Mouse (Mus musculus) megakaryocyte, adult 5-6 weeks (primary cell): ENCODE data around the gene Zfp367. TPM values are rescaled to one million over a fixed set of nuclear protein-coding genes. Genes with fewer than 3 reads are reported as not detected.

Experiments
- ATAC-seq: 2 replicates; pipeline ENCODE4 v1.8.0; 2016; ENCODE audit warnings: mild to moderate bottlenecking, inconsistent platforms; ENCODE audit not compliant: poor library complexity, severe bottlenecking
- total RNA-seq, 2 experiments: library from RNA; stranded (forward) in 1 of 2; stranded (reverse) in 1 of 2; fragments of 153-499, 151-499 nt in 1 of 2; fragments of 221-1000, 200-1000 nt in 1 of 2; gene quantifications; 2 replicates each; pipeline versions ENCODE4 v1.2.3 to v1.2.4; 2015 to 2017

Zfp367 gene
- total RNA-seq (2015) (26.4 and 34.6 TPM in 2 replicates), total RNA-seq (2017) (38.7 and 48.5 TPM in 2 replicates)

DNA sequence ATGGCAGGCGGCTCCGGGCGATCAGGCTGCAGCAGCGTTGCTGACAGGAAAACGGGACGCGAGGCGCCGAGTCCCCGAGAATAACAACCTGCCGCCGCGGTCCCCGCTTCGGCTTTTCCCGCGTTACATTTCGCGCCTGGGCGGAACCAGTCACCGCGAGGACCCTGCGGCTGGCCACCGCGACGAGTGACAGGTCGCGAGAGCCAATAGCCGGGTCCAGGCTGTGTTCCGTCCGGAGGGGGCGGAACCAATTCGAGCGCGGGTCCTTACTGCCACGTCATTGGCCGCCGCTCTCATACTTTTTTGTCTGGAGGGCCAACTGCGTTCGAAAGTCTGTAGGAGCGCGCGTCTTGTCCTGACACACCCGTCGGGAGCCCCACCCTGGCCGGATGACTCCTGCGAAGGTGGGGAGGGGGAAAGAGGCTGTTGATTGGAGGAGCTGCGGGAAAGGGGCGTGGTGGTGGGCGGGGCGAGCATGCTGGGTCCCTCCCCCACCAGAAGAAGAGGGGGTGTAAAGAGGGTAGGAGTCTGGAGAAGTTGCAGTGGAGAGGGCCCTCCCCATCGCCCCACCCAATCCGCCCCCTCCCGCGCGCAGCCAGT, at the start of gene Zfp367:
TSS of gene Zfp367 (minus strand) at position 120 of the 600 bp plus-strand sequence.
- ATAC-seq, result peak; percentile 84

- ATAC-seq, result no peak
Observed at GRCm38 (mm10) chr13:64200911-64201310, 47.9 kb upstream of the Zfp367 start.

DNA sequence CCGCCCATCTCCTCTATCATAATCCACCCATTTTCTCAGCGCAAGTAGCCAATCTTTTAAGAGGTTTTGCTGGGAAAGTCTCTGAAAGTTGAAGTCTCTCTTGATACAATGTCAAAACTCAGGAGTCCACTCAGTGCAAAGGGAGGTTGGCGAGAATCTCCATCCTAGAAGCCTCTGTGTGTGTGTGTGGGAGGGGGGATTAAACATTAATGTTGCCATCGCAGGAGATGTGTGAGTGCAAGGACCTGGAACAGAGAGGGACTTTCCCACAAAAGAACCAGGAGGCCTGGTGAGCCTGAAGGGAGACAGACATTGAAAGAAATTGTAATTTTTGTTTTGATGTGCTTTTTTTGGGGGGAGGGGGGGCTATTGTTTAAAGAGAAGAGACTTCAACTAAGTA, 45.3 kb upstream of the Zfp367 start:
- no peak for ATAC-seq

DNA sequence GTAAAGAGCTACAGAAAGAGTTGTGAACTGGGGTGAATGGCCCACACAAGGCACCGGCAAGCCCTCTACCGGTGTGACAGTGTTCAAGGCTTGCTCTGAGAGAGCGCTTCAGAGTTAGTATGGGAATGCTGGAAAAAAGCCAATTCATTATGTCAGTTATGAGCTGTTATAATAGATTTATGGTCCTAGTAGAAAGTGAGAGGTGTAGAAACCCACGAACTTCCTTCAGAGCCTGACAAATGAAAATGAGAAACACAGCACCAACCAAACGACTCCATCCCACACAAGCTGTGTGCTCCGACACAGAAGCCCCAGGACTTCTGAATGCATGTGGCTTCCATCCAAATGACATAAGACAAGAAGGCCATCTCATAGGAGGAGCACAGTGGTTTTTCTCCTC, 44.9 kb upstream of the Zfp367 start:
- ATAC-seq, result no peak

DNA sequence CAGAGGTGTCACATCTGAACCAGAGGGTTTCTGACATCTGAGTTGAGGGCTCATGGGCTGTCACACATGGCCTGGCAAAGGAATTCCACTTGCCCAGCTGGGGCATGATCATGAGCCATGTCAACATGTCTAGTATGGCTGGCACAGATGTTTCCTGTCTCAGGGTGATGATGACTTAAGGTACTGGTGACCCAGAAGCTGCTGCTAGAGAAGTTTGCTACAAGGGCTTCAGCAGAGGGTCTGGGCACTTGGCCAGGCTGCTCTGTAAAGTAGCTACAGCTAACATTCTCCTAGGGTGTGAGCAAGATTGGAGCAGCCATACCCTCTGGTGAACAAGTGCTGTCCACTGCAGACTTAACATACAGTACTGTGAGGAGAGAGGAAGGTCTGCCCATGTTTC, 34.1 kb upstream of the Zfp367 start:
- no peak for ATAC-seq

DNA sequence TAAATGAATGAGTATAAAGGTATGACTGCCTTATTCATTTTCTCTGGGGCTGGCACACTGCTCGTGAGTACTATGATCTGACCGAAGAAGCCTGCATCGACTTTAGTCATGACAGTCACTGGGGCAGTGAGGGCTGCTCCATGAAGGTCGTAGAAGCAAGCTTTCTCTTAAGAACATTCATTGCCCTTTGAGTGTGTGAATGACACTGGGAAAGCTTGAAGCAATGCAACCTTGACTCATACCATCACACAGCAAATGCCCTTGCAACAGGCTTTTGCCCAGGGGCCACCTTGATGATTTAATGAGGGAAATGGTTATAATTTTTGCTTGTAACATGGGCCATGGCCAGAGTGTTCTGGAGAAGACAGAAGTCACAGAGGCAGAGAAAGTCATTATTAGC, 33.5 kb upstream of the Zfp367 start:
- no peak for ATAC-seq

GRCm38 (mm10) chr13:64185586-64185985, 32.6 kb upstream of the Zfp367 start:
- ATAC-seq, result no peak

- ATAC-seq, result no peak
Observed at GRCm38 (mm10) chr13:64185176-64185575, 32.2 kb upstream of the Zfp367 start.

GRCm38 (mm10) chr13:64184361-64184760, 31.4 kb upstream of the Zfp367 start:
- ATAC-seq, result no peak

DNA sequence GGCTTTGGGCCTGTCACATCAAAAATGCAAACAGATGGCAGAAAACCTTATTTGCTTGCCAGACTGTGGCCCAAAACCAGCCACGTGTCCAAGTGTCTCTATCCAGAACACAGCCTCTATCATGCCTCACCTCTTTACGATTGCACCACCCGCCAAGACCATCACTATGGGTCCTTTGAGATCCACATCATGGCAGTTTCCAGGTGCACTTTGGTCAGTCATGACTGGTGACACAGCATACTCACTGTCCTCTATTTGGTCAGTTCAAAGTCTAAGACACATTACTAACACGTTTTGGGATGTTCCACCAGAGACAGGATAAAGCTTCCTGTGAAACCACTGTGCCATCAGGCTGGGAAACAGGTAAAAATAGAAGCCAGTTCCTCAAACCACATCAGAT, 30.6 kb upstream of the Zfp367 start:
- no peak for ATAC-seq

GRCm38 (mm10) chr13:64182091-64182490, 29.1 kb upstream of the Zfp367 start:
- no peak for ATAC-seq

DNA sequence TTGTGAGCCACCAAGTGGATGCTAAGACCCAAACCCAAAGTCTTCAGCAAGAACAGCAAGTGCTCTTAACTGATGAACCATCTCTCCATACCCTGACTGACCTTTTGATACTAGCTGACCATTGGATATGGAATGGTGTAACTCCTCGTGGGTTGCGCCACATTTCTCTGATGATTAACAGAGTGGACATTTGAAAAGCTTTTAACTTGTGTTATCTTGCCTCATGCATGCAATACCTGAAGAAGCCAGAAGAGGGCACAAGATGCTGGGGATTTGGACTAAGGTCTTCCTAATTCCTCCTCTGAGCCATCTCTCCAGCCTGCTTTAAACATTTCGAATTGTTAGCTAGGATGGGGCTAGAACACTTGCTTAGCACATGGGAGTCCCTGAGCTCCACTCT, 27.9 kb upstream of the Zfp367 start:
- ATAC-seq, result peak; percentile 80

DNA sequence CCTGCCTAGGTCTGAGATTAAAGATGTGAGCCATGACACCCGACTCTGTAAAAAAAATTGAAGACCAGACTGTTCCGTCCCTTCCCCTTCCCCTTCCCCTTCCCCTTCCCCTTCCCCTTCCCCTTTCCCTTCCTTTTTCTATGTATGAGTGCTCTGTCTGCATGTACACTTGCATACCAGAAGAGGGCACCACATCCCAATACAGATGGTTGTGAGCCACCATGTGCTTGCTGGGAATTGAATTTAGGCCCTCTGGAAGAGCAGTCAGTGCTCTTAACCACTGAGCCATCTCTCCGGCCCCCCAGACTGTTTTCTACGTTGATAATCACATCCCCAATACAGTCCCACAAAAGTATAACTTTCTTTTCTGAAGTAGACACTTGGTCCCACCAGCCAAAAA, 27.3 kb upstream of the Zfp367 start:
- ATAC-seq, result peak; percentile 30; the same call in 1 of the 2 replicates

- ATAC-seq, result no peak
Observed at GRCm38 (mm10) chr13:64178746-64179652, 26.0 kb upstream of the Zfp367 start.

DNA sequence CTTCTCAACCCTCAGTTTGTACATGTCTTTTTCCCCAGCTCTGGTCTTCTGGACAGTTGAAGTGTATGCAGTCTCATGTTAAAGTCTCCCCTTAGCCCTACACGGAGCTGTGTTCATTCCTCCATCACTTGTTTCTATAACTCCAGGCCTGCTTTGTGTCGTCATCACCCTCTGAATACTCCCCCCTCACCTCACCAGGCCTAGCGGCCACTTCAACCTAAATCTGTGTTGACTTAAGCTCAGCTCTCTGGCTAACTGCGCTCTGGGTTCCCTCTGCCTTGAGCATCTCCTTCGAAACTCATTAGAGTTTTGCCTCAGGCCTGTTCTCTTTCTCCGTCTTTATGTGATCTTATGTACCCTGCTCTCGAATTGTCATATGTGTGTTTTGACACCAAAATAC, 25.0 kb upstream of the Zfp367 start:
- ATAC-seq, result no peak

GRCm38 (mm10) chr13:64169746-64170145, 16.7 kb upstream of the Zfp367 start:
- ATAC-seq, result no peak

GRCm38 (mm10) chr13:64163147-64163715, 10.2 kb upstream of the Zfp367 start:
- no peak for ATAC-seq

DNA sequence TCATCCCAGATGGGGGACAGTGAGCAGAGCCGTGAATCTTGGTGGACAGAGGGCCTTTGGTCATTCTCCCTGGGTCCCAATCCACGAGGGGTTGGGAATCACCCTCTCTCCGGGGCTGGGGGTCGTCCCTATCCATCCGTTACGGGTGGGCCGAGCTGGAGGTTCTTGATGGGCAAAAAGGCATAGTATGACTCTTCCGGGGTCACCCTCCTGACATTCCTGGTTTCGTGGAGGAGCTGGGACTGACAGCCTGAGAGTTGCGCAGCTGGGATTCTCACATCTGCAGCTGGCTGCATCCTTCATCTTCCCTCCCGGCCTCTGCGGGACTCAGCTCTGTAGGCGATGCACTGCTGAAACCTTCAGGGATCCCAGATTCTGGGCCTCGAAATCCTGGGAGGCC, 9.6 kb upstream of the Zfp367 start:
- ATAC-seq, result no peak

GRCm38 (mm10) chr13:64161916-64162611, 9.1 kb upstream of the Zfp367 start:
- ATAC-seq, result peak; percentile 33

DNA sequence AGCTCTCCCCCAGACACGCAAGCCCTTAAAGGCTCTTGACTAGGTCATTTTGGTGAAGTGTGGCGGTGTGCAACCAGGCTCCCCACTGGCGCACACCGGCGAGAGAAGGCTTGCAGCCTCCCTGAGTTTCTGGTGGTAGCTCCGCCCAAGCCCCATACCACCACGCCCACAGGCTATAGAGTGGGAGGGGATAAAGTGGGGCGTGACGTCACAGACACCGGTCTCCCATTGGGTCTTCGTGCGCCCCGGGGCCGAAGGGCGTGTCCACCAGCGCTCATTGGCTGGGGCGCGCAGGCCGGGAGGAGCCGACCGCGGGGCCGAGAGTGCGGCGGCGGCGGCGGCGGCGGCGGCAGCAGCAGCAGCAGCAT, 8.5 kb upstream of the Zfp367 start, which contains the start of gene Habp4:
TSS of gene Habp4 (plus strand) at position 277 of the 368 bp plus-strand sequence.
- peak; percentile 99 for ATAC-seq

GRCm38 (mm10) chr13:64156966-64157365, 4.0 kb upstream of the Zfp367 start:
- no peak for ATAC-seq
